Mouse (Mus musculus) macrophage (primary cell): ENCODE results near the gene Gm17783. TPM values are rescaled to one million over a fixed set of nuclear protein-coding genes. Genes with fewer than 3 reads are reported as not detected.

Source experiments
- polyA plus RNA-seq: library from polyadenylated mRNA; stranded (reverse); fragments of 250-400 nt; gene quantifications from 3 replicates; pipeline ENCODE4 v1.2.4, GENCODE M21; 2018; ENCODE audit warnings: inconsistent platforms

Gene Gm17783
- polyA plus RNA-seq, 1 experiment from 2014 or later = not detected

Other genes starting within 250 kb of the Gm17783 start
- gene Cd200, start 123.0 kb downstream of the Gm17783 start, polyA plus RNA-seq = 2.0 to 8.2 TPM (median 3.1 TPM) in 3 replicates
- gene Gm609, start 39.1 kb downstream of the Gm17783 start, polyA plus RNA-seq = not detected in 3 replicates
- not detected in 3 replicates for gene Slc9c1, start 3.3 kb upstream of the Gm17783 start, polyA plus RNA-seq
- gene Gcsam, start 78.3 kb upstream of the Gm17783 start, polyA plus RNA-seq = 0.19 TPM in 1 of 3 replicates, not detected in the others
- not detected in 3 replicates for gene BC016579, start 122.0 kb upstream of the Gm17783 start, polyA plus RNA-seq
- gene Tmprss7, start 161.6 kb upstream of the Gm17783 start, polyA plus RNA-seq = not detected in 3 replicates
- gene Tagln3, start 192.6 kb upstream of the Gm17783 start, polyA plus RNA-seq = 0.16 to 0.25 TPM in 2 of 3 replicates, not detected in the other
- gene Abhd10, start 210.9 kb upstream of the Gm17783 start, polyA plus RNA-seq = 8.4 to 12.0 TPM (median 8.6 TPM) in 3 replicates